Mouse (Mus musculus): ENCODE data around the gene Mpig6b. TPM values are rescaled to one million over a fixed set of nuclear protein-coding genes. Genes with fewer than 3 reads are reported as not detected.
"Not testable (repeated sequence)": the region's sequence is repeated elsewhere in the genome, so short reads cannot be mapped to it uniquely, and the experiment has no call there.

Mpig6b gene
- polyA plus RNA-seq, 1 experiment from 2014 or later, result 0.21 TPM

DNA sequence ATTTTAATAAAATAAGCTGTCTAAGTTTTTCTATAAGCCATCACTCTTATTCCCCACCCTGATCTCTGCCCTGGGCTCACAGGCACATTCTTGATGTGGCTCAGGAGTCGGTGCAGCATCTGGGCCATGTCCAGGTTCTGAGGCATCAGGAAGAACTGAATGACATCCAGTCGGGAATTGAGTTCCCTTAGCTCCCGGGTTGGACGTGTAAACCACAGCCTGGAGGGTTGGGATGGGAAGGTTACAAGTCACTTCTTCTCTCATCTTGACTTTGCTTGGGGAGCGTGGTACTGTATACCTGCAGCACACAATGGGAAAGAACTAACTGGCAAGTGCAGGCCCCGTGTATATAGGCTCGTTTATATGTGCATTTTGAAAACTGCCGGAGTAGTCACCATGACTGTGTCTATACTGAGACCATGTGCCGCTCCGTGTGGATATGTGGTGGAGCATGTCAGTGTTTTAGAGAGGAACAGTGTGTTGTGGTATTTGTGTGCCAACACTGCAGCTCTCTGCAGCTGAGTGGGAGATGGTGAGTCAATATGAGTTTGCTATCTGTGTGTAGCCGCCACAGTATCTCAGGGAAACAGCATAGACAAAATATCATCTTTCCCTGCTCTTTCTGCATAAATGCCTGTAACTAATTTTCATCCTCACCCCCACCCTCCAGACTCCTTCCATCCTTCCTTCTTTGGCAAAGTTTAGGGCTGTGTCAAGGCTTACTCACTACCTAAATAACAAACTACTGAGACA lies 26.7 kb downstream of the Mpig6b start:
- Histone ChIP-seq H3K9me3 (ENCODE audit: control insufficient read depth, low read length) (no peaks in the 10 kb centered on the region), H3K36me3 (ENCODE audit: control insufficient read depth, insufficient read depth, low read length) (no peaks in the 10 kb centered on the region)
- ATAC-seq (ENCODE audit: low FRiP score, low TSS enrichment), result no peak

DNA sequence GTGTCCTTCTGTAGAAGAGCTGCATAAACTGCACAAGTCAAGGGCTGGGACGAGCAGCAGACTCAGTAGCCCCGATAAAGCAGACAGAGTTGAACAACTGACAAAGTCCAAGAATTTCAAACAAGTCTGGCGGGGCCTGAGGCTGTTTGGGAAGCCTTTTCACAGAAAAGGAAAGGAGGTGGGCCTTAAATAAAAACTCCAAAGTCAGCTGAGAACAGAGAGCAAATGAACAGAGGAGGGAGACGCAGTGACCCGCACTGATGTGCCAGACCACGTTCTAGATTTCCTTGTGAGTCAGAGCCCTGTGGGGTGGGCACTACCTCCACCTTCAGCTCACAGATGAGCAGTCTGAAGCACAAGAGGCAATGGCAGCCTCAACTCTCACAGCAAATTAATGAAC lies 31.1 kb downstream of the Mpig6b start:
- no peaks in the 10 kb centered on the region for H3K27me3 ChIP-seq (ENCODE audit: control insufficient read depth, insufficient read depth, low read length)
- DNase-seq (no peak), ATAC-seq (ENCODE audit: low FRiP score, low TSS enrichment) (no peak)
- H3K4me3 ChIP-seq (replicated peaks; ENCODE audit: low read depth, low read length), result no peak overlapping the region
- no peaks in the 10 kb centered on the region for H3K36me3 ChIP-seq (ENCODE audit: control insufficient read depth, insufficient read depth, low read length)
- no peak overlapping the region for H3K27ac ChIP-seq (replicated peaks; ENCODE audit: low read depth, low read length)
- WGBS, result 86% methylated on average over 6 of the region's 6 CpGs
- H3K9ac ChIP-seq (replicated peaks; ENCODE audit: low read length), result no peak overlapping the region
- H3K9me3 ChIP-seq (ENCODE audit: control insufficient read depth, low read length), result no peaks in the 10 kb centered on the region
- no peak overlapping the region for H3K4me2 ChIP-seq (ENCODE audit: low read length)
- H3K4me1 ChIP-seq (ENCODE audit: control insufficient read depth, insufficient read depth, low read length), result peaks cover 3% of the 10 kb centered on the region; the same call in 1 of the 2 replicates

More for the DNA sequence above, 26.7 kb downstream of the Mpig6b start:
- Histone ChIP-seq H3K4me3 (replicated peaks; ENCODE audit: low read depth, low read length) (no peak overlapping the region), H3K4me2 (ENCODE audit: low read length) (no peak overlapping the region), H3K27me3 (ENCODE audit: control insufficient read depth, insufficient read depth, low read length) (no peaks in the 10 kb centered on the region), H3K9ac (replicated peaks; ENCODE audit: low read length) (no peak overlapping the region), H3K4me1 (ENCODE audit: control insufficient read depth, insufficient read depth, low read length) (no peaks in the 10 kb centered on the region), H3K27ac (replicated peaks; ENCODE audit: low read depth, low read length) (no peak overlapping the region)
- no peak for DNase-seq
- 87% methylated on average over 11 of the region's 11 CpGs for WGBS

DNA sequence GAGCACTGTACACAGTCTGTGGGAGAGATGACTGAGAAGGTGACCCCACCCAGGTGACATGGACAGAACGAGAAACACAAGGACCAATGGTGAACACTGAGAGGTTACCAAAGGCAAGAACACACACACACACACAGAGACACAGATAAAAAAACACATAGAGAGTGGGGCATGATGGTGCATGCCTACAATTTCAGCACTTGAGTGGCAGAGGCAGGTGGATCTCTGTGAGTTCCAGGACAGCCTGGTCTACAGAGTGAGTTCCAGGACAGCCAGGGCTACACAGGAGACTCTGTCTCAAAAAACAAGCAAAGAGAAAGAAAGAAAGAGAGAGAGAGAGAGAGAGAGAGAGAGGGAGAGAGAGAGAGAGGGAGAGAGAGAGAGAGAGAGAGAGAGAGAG lies 32.3 kb downstream of the Mpig6b start:
- DNase-seq, result not testable (repeated sequence)
- WGBS, result 76% methylated on average over 1 of the region's 1 CpGs

DNA sequence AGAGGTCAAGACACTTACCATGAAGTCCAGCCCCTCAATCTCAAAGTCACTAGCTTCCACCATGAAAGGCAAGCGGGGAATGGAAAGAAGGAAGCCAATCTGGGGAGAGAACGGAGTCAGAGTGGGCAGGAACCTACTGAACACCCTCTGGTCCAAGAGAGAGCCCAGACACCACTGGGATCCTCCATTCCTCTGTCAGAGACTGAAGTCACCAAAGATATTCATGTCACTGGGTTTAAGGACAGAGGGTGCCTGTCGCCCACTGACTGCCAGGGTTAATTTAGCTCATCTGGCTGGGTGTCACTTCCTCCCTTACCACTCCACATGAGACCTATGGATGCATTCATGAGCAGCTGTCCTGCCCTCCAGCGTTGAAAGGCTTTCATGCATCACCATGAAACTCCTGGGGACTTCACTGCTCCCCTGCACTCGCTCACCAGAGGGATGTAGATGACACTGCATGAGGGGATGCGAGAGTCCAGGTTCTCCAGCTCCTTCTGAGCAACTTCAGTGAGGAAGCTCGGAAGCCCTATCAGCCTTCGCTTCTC lies 33.6 kb downstream of the Mpig6b start:
- H3K4me1 ChIP-seq (ENCODE audit: control insufficient read depth, insufficient read depth, low read length), result peaks cover 8% of the 10 kb centered on the region; the same call in 1 of the 2 replicates
- H3K4me2 ChIP-seq (ENCODE audit: low read length), result no peak overlapping the region
- no peaks in the 10 kb centered on the region for H3K9me3 ChIP-seq (ENCODE audit: control insufficient read depth, low read length)
- WGBS, result 69% methylated on average over 8 of the region's 8 CpGs
- no peaks in the 10 kb centered on the region for H3K27me3 ChIP-seq (ENCODE audit: control insufficient read depth, insufficient read depth, low read length)
- ATAC-seq (ENCODE audit: low FRiP score, low TSS enrichment) (no peak), DNase-seq (no peak)
- H3K36me3 ChIP-seq (ENCODE audit: control insufficient read depth, insufficient read depth, low read length), result no peaks in the 10 kb centered on the region
- H3K27ac ChIP-seq (replicated peaks; ENCODE audit: low read depth, low read length), result no peak overlapping the region
- no peak overlapping the region for H3K9ac ChIP-seq (replicated peaks; ENCODE audit: low read length)
- no peak overlapping the region for H3K4me3 ChIP-seq (replicated peaks; ENCODE audit: low read depth, low read length)

More for the DNA sequence above, 32.3 kb downstream of the Mpig6b start:
- H3K9ac ChIP-seq (replicated peaks; ENCODE audit: low read length); H3K36me3 ChIP-seq (ENCODE audit: control insufficient read depth, insufficient read depth, low read length); H3K27ac ChIP-seq (replicated peaks; ENCODE audit: low read depth, low read length); H3K27me3 ChIP-seq (ENCODE audit: control insufficient read depth, insufficient read depth, low read length); H3K4me3 ChIP-seq (replicated peaks; ENCODE audit: low read depth, low read length); H3K4me1 ChIP-seq (ENCODE audit: control insufficient read depth, insufficient read depth, low read length); H3K4me2 ChIP-seq (ENCODE audit: low read length); H3K9me3 ChIP-seq (ENCODE audit: control insufficient read depth, low read length); ATAC-seq (ENCODE audit: low FRiP score, low TSS enrichment): not testable (repeated sequence)

DNA sequence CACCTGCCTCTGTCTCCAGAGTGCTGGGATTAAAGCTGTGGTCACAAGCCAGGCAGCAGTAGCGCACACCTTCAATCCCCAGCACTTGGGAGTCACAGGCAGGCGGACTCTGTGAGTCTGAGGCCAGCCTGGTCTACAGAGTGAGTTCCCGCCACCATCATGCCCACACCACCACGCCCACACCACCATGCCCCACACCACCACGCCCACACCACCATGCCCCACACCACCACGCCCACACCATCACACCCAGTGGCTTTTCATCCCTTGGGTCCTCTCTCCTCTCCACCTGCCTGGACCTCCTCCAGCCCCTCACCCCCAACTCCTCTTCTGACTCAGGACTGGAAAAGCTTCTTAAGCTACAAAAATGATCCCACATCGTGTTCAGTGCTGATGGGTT lies 34.1 kb downstream of the Mpig6b start:
- peaks cover 8% of the 10 kb centered on the region; the same call in 1 of the 2 replicates for H3K4me1 ChIP-seq (ENCODE audit: control insufficient read depth, insufficient read depth, low read length)
- WGBS, result 88% methylated on average over 7 of the region's 7 CpGs
- H3K9ac ChIP-seq (replicated peaks; ENCODE audit: low read length), result no peak overlapping the region
- DNase-seq (no peak), ATAC-seq (ENCODE audit: low FRiP score, low TSS enrichment) (no peak)
- no peaks in the 10 kb centered on the region for H3K27me3 ChIP-seq (ENCODE audit: control insufficient read depth, insufficient read depth, low read length)
- H3K36me3 ChIP-seq (ENCODE audit: control insufficient read depth, insufficient read depth, low read length), result no peaks in the 10 kb centered on the region
- H3K4me3 ChIP-seq (replicated peaks; ENCODE audit: low read depth, low read length), result no peak overlapping the region
- H3K27ac ChIP-seq (replicated peaks; ENCODE audit: low read depth, low read length), result no peak overlapping the region
- no peaks in the 10 kb centered on the region for H3K9me3 ChIP-seq (ENCODE audit: control insufficient read depth, low read length)
- no peak overlapping the region for H3K4me2 ChIP-seq (ENCODE audit: low read length)

DNA sequence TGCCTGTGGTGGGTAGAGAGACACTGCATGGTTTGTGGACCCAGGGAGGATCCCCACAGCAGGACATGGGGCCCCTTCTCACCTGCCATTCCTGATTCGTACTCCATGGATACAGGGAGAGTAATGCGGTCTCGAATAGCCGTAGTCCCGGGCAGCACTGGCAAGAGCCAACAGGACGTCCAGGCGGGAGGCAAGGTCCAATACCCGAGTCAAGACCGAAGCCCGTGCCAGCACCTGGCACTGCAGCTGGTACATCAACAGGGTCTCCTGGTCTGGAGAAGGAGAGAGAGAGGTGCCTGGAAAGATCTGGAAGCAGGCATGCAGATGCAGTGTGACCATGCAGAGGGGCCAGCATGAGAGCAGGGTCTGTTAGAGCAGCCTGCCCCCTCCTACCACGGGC lies 34.7 kb downstream of the Mpig6b start:
- H3K9ac ChIP-seq (replicated peaks; ENCODE audit: low read length), result no peak overlapping the region
- no peaks in the 10 kb centered on the region for H3K36me3 ChIP-seq (ENCODE audit: control insufficient read depth, insufficient read depth, low read length)
- H3K27me3 ChIP-seq (ENCODE audit: control insufficient read depth, insufficient read depth, low read length), result no peaks in the 10 kb centered on the region
- 93% methylated on average over 11 of the region's 11 CpGs for WGBS
- H3K27ac ChIP-seq (replicated peaks; ENCODE audit: low read depth, low read length), result no peak overlapping the region
- H3K4me2 ChIP-seq (ENCODE audit: low read length), result no peak overlapping the region
- DNase-seq (no peak), ATAC-seq (ENCODE audit: low FRiP score, low TSS enrichment) (no peak)
- no peaks in the 10 kb centered on the region for H3K9me3 ChIP-seq (ENCODE audit: control insufficient read depth, low read length)
- H3K4me1 ChIP-seq (ENCODE audit: control insufficient read depth, insufficient read depth, low read length), result peaks cover 8% of the 10 kb centered on the region; the same call in 1 of the 2 replicates
- H3K4me3 ChIP-seq (replicated peaks; ENCODE audit: low read depth, low read length), result no peak overlapping the region

DNA sequence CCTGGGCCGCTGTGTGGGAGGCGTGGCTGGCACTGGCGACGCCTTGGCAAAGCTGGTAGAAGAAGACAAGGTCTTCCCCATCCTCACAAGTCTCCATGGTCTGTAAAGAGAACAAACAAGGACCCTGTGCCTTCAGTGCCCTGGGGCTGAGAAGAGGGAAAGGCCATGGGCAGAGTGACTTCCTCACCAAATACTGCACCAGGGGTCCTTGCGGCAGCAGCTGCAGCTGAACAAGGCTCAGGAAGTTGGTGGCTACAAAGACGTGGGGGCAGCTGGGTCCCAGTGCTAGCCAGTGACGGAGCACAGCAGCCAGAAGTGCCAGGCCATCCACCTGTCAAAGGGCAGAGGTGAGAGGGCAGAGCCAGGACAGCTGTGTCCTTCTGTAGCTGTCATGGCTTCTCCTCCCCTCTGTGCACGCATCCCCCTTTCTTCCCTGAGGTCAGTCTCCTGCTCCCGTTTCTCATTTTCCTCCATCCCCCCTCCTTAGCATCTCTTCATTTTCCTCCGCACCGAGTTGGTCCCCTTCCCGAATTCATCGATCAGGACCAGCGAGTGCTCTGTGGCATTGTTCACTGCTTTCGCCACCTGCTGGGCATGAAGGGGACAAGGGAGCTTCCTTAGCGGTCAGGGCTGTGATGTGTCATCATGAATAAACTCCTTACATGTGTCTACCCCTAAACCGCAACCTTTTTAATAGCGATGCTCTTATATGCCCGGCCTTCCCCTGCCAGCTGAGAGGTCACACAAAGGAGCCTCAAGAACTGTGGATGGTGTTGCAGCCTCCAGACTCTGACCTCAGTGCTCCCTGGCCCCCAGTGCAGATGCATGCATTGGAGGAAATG lies 36.1 kb downstream of the Mpig6b start:
- WGBS, result 29% methylated on average over 19 of the region's 19 CpGs
- DNase-seq (peak; percentile 75), ATAC-seq (ENCODE audit: low FRiP score, low TSS enrichment) (no peak)
- no peaks in the 10 kb centered on the region for H3K36me3 ChIP-seq (ENCODE audit: control insufficient read depth, insufficient read depth, low read length)
- no peaks in the 10 kb centered on the region for H3K9me3 ChIP-seq (ENCODE audit: control insufficient read depth, low read length)
- 0 out of 2 replicates have a peak overlapping the region, but pooled peaks have one; percentile 31 for H3K9ac ChIP-seq (replicated peaks; ENCODE audit: low read length)
- peaks cover 8% of the 10 kb centered on the region; the same call in 1 of the 2 replicates for H3K4me1 ChIP-seq (ENCODE audit: control insufficient read depth, insufficient read depth, low read length)
- H3K27ac ChIP-seq (replicated peaks; ENCODE audit: low read depth, low read length), result no peak overlapping the region
- H3K4me3 ChIP-seq (replicated peaks; ENCODE audit: low read depth, low read length), result no peak overlapping the region
- H3K27me3 ChIP-seq (ENCODE audit: control insufficient read depth, insufficient read depth, low read length), result no peaks in the 10 kb centered on the region
- peak overlapping the region; percentile 43 for H3K4me2 ChIP-seq (ENCODE audit: low read length)

DNA sequence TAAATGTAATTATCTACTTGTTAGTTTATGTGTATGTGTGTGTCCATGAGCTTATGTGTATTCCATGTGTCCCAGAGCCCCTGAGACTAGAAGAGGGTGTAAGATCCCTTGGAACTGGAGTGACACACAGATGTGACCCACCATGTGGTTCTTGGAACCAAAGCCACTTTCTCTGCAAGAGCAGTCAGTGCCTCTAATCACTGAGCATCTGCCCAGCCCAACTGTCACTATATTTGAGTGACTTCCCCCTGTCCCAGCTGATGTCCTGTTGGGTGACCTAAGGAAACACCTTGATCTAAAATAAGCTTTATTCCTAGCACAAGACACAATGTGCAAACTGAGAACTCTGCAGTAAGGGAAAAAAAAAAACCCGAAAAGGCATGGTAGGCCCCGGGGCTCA lies 37.7 kb downstream of the Mpig6b start:
- Histone ChIP-seq H3K4me1 (ENCODE audit: control insufficient read depth, insufficient read depth, low read length) (peaks cover 8% of the 10 kb centered on the region; the same call in 1 of the 2 replicates), H3K4me3 (replicated peaks; ENCODE audit: low read depth, low read length) (no peak overlapping the region), H3K9me3 (ENCODE audit: control insufficient read depth, low read length) (no peaks in the 10 kb centered on the region), H3K9ac (replicated peaks; ENCODE audit: low read length) (no peak overlapping the region), H3K36me3 (ENCODE audit: control insufficient read depth, insufficient read depth, low read length) (no peaks in the 10 kb centered on the region), H3K27ac (replicated peaks; ENCODE audit: low read depth, low read length) (0 out of 2 replicates have a peak overlapping the region, but pooled peaks have one; percentile 20), H3K4me2 (ENCODE audit: low read length) (no peak overlapping the region), H3K27me3 (ENCODE audit: control insufficient read depth, insufficient read depth, low read length) (no peaks in the 10 kb centered on the region)
- no peak for ATAC-seq (ENCODE audit: low FRiP score, low TSS enrichment)
- DNase-seq, result no peak
- WGBS, result 91% methylated on average over 2 of the region's 2 CpGs

All from midbrain, embryonic 14.5 days (tissue).